Mouse (Mus musculus) neural tube, embryonic 14.5 days (tissue): Measurements from ENCODE around the gene Ccdc157. TPM values are rescaled to one million over a fixed set of nuclear protein-coding genes. Genes with fewer than 3 reads are reported as not detected.

Experiments
- ATAC-seq: fragments of 200-750 bp; cut with Nextera tagmentation; 2 replicates; pipeline ENCODE4 v1.8.0; 2017; ENCODE audit warnings: low read depth, mild to moderate bottlenecking, moderate TSS enrichment, moderate library complexity
- H3K27ac ChIP-seq: fragments of 300-500 bp; sonication (generic); 2 replicates; pipeline ENCODE4 v1.5.1; 2014; ENCODE audit warnings: low read depth, mild to moderate bottlenecking, control low read depth, low read length, moderate library complexity, mixed read lengths
- H3K27me3 ChIP-seq: fragments of 300-500 bp; sonication (generic); 2 replicates; pipeline ENCODE4 v1.6.1; 2014; ENCODE audit warnings: low read length; ENCODE audit not compliant: control insufficient read depth, insufficient read depth
- H3K36me3 ChIP-seq: fragments of 300-500 bp; sonication (generic); 2 replicates; pipeline ENCODE4 v1.6.1; 2014; ENCODE audit warnings: low read length, mixed read lengths; ENCODE audit not compliant: control insufficient read depth, insufficient read depth
- H3K4me1 ChIP-seq: fragments of 300-500 bp; sonication (generic); 2 replicates; pipeline ENCODE4 v1.6.1; 2014; ENCODE audit warnings: low read length; ENCODE audit not compliant: control insufficient read depth, insufficient read depth
- H3K4me2 ChIP-seq: fragments of 300-500 bp; sonication (generic); 2 replicates; pipeline ENCODE4 v1.6.1; 2014; ENCODE audit warnings: mild to moderate bottlenecking, low read depth, low read length, control low read depth
- H3K4me3 ChIP-seq: fragments of 300-500 bp; sonication (generic); 2 replicates; pipeline ENCODE4 v1.5.1; 2014; ENCODE audit warnings: low read depth, low read length, control low read depth, mixed read lengths
- H3K9ac ChIP-seq: fragments of 300-500 bp; sonication (generic); replicated peaks from 2 replicates; pipeline ENCODE4 v1.6.1; 2014; ENCODE audit warnings: low read depth, mild to moderate bottlenecking, control low read depth, low read length, mixed read lengths
- H3K9me3 ChIP-seq: fragments of 300-500 bp; sonication (generic); 2 replicates; pipeline ENCODE4 v1.6.1; 2016; ENCODE audit warnings: low read length; ENCODE audit not compliant: control insufficient read depth
- WGBS: fragments of 180-500 bp; shearing (Covaris S2); extraction: QIAGEN DNeasy Blood & Tissue Kit; methylation state at CpG from one replicate; pipeline ENCODE4 v1.1.7; 2014; 5-methylcytosine and 5-hydroxymethylcytosine counted together
- polyA plus RNA-seq: library from polyadenylated mRNA; unstranded; fragments of >200 nt; fragmentation: Nextera tagmentation; extraction: Ambion mirVana; gene quantifications from 2 replicates; pipeline ENCODE4 v1.2.1, GENCODE M21; 2014

Gene Ccdc157
- polyA plus RNA-seq, 1 experiment from 2014 or later = 5.8 TPM

- WGBS = 25% methylated on average over 6 of the region's 6 CpGs
- Histone ChIP-seq H3K27ac (no peak overlapping the region), H3K4me1 (no peaks in the 10 kb centered on the region), H3K4me3 (no peak overlapping the region), H3K4me2 (no peak overlapping the region), H3K27me3 (no peaks in the 10 kb centered on the region), H3K9ac (no peak overlapping the region), H3K9me3 (no peaks in the 10 kb centered on the region), H3K36me3 (peaks cover 3% of the 10 kb centered on the region; the same call in 1 of the 2 replicates)
- no peak for ATAC-seq
These were observed 54.6 kb downstream of the Ccdc157 start for GRCm38 (mm10) chr11:4105444-4105843.

- no peak for ATAC-seq
- 80% methylated on average over 5 of the region's 5 CpGs for WGBS
- no peaks in the 10 kb centered on the region for H3K9me3 ChIP-seq
- no peak overlapping the region for H3K4me2 ChIP-seq
- H3K4me3 ChIP-seq = no peak overlapping the region
- no peak overlapping the region for H3K27ac ChIP-seq
- no peak overlapping the region for H3K9ac ChIP-seq
- no peaks in the 10 kb centered on the region for H3K27me3 ChIP-seq
- H3K36me3 ChIP-seq = peaks cover 3% of the 10 kb centered on the region; the same call in 1 of the 2 replicates
- no peaks in the 10 kb centered on the region for H3K4me1 ChIP-seq
These were observed 55.1 kb downstream of the Ccdc157 start for GRCm38 (mm10) chr11:4104989-4105388.

GRCm38 (mm10) chr11:4103522-4103921 lies 56.6 kb downstream of the Ccdc157 start:
- H3K4me2 ChIP-seq = no peak overlapping the region
- ATAC-seq = no peak

GRCm38 (mm10) chr11:4101851-4102250 lies 58.2 kb downstream of the Ccdc157 start:
- Histone ChIP-seq H3K27ac (no peak overlapping the region), H3K4me3 (no peak overlapping the region), H3K4me1 (peaks cover 5% of the 10 kb centered on the region; the same call in 1 of the 2 replicates), H3K36me3 (no peaks in the 10 kb centered on the region), H3K27me3 (no peaks in the 10 kb centered on the region), H3K9me3 (no peaks in the 10 kb centered on the region), H3K4me2 (no peak overlapping the region), H3K9ac (no peak overlapping the region)
- WGBS = 89% methylated on average over 5 of the region's 5 CpGs
- ATAC-seq = no peak

More at GRCm38 (mm10) chr11:4103522-4103921, 56.6 kb downstream of the Ccdc157 start:
- H3K9ac ChIP-seq = no peak overlapping the region
- no peaks in the 10 kb centered on the region for H3K4me1 ChIP-seq
- no peak overlapping the region for H3K4me3 ChIP-seq
- no peaks in the 10 kb centered on the region for H3K36me3 ChIP-seq
- no peaks in the 10 kb centered on the region for H3K27me3 ChIP-seq
- H3K27ac ChIP-seq = no peak overlapping the region
- no peaks in the 10 kb centered on the region for H3K9me3 ChIP-seq
- WGBS = 88% methylated on average over 14 of the region's 14 CpGs

GRCm38 (mm10) chr11:4099447-4099846 lies 60.6 kb downstream of the Ccdc157 start:
- 68% methylated on average over 3 of the region's 3 CpGs for WGBS
- Histone ChIP-seq H3K36me3 (no peaks in the 10 kb centered on the region), H3K4me2 (no peak overlapping the region), H3K4me3 (no peak overlapping the region), H3K9me3 (no peaks in the 10 kb centered on the region), H3K4me1 (peaks cover 8% of the 10 kb centered on the region), H3K27me3 (no peaks in the 10 kb centered on the region), H3K27ac (no peak overlapping the region), H3K9ac (no peak overlapping the region)
- no peak for ATAC-seq

GRCm38 (mm10) chr11:4098816-4099215 lies 61.3 kb downstream of the Ccdc157 start:
- Histone ChIP-seq H3K4me2 (no peak overlapping the region), H3K9me3 (no peaks in the 10 kb centered on the region)

GRCm38 (mm10) chr11:4098120-4098519 lies 62.0 kb downstream of the Ccdc157 start:
- no peak overlapping the region for H3K4me2 ChIP-seq
- WGBS = 64% methylated on average over 8 of the region's 8 CpGs
- H3K36me3 ChIP-seq = no peaks in the 10 kb centered on the region
- H3K27ac ChIP-seq = no peak overlapping the region
- H3K4me1 ChIP-seq = peaks cover 10% of the 10 kb centered on the region
- no peak for ATAC-seq
- H3K27me3 ChIP-seq = no peaks in the 10 kb centered on the region
- H3K9me3 ChIP-seq = no peaks in the 10 kb centered on the region
- H3K9ac ChIP-seq = no peak overlapping the region
- no peak overlapping the region for H3K4me3 ChIP-seq

More at GRCm38 (mm10) chr11:4098816-4099215, 61.3 kb downstream of the Ccdc157 start:
- peaks cover 10% of the 10 kb centered on the region for H3K4me1 ChIP-seq
- H3K27me3 ChIP-seq = no peaks in the 10 kb centered on the region
- ATAC-seq = no peak
- no peak overlapping the region for H3K27ac ChIP-seq
- no peak overlapping the region for H3K9ac ChIP-seq
- no peak overlapping the region for H3K4me3 ChIP-seq
- 76% methylated on average over 7 of the region's 7 CpGs for WGBS
- no peaks in the 10 kb centered on the region for H3K36me3 ChIP-seq

GRCm38 (mm10) chr11:4097091-4097621 lies 62.9 kb downstream of the Ccdc157 start:
- Histone ChIP-seq H3K36me3 (no peaks in the 10 kb centered on the region), H3K9me3 (no peaks in the 10 kb centered on the region), H3K27me3 (no peaks in the 10 kb centered on the region), H3K4me1 (peaks cover 10% of the 10 kb centered on the region), H3K4me2 (peak overlapping the region; percentile 77), H3K27ac (peak overlapping the region; percentile 82), H3K4me3 (peak overlapping the region; percentile 41), H3K9ac (peak overlapping the region; percentile 77)
- WGBS = 28% methylated on average over 10 of the region's 10 CpGs
- peak; percentile 47 for ATAC-seq

- H3K4me1 ChIP-seq = peaks cover 10% of the 10 kb centered on the region
- peak; percentile 97 for ATAC-seq
- 3% methylated on average over 45 of the region's 45 CpGs for WGBS
- H3K9ac ChIP-seq = peak overlapping the region; percentile 77
- H3K27ac ChIP-seq = peak overlapping the region; percentile 82
- H3K4me3 ChIP-seq = peak overlapping the region; percentile 41
- no peaks in the 10 kb centered on the region for H3K27me3 ChIP-seq
- H3K4me2 ChIP-seq = peak overlapping the region; percentile 77
- no peaks in the 10 kb centered on the region for H3K36me3 ChIP-seq
- H3K9me3 ChIP-seq = no peaks in the 10 kb centered on the region
These were observed 63.8 kb downstream of the Ccdc157 start for GRCm38 (mm10) chr11:4096054-4096984.
